Mouse (Mus musculus) heart, embryonic 16.5 days (tissue): ENCODE results near the gene Tmem181a. TPM values are rescaled to one million over a fixed set of nuclear protein-coding genes. Genes with fewer than 3 reads are reported as not detected.
"Not testable (repeated sequence)": the region's sequence is repeated elsewhere in the genome, so short reads cannot be mapped to it uniquely, and the experiment has no call there.

Experiments
- ATAC-seq: fragments of 200-750 bp; cut with Nextera tagmentation; replicated peaks from 2 replicates; pipeline ENCODE4 v1.8.0; 2017; ENCODE audit warnings: moderate number of reproducible peaks; ENCODE audit not compliant: insufficient read depth, low FRiP score; ENCODE audit errors: extremely low read depth
- H3K27ac ChIP-seq: fragments of 300-500 bp; sonication (generic); 2 replicates; pipeline ENCODE4 v1.5.1; 2014; ENCODE audit warnings: mild to moderate bottlenecking, low read length, control low read depth, moderate library complexity
- H3K27me3 ChIP-seq: fragments of 300-500 bp; sonication (generic); 2 replicates; pipeline ENCODE4 v1.6.1; 2014; ENCODE audit warnings: low read length, mixed read lengths; ENCODE audit not compliant: control insufficient read depth, insufficient read depth
- H3K36me3 ChIP-seq: fragments of 300-500 bp; sonication (generic); 2 replicates; pipeline ENCODE4 v1.6.1; 2014; ENCODE audit not compliant: control insufficient read depth, insufficient read depth
- H3K4me1 ChIP-seq: fragments of 300-500 bp; sonication (generic); 2 replicates; pipeline ENCODE4 v1.6.1; 2014; ENCODE audit warnings: low read length, mixed read lengths; ENCODE audit not compliant: control insufficient read depth, insufficient read depth
- H3K4me2 ChIP-seq: fragments of 300-500 bp; sonication (generic); 2 replicates; pipeline ENCODE4 v1.6.1; 2014; ENCODE audit warnings: low read depth, mild to moderate bottlenecking, control low read depth, low read length
- H3K4me3 ChIP-seq: fragments of 300-500 bp; sonication (generic); 2 replicates; pipeline ENCODE4 v1.5.1; 2014; ENCODE audit warnings: mild to moderate bottlenecking, control low read depth, low read length
- H3K9ac ChIP-seq: fragments of 300-500 bp; sonication (generic); 2 replicates; pipeline ENCODE4 v1.6.1; 2014; ENCODE audit warnings: low read length, control low read depth
- H3K9me3 ChIP-seq: fragments of 300-500 bp; sonication (generic); replicated peaks from 2 replicates; pipeline ENCODE4 v1.6.1; 2016; ENCODE audit warnings: low read length; ENCODE audit not compliant: control insufficient read depth
- WGBS: fragments of 180-500 bp; shearing (Covaris S2); extraction: QIAGEN DNeasy Blood & Tissue Kit; methylation state at CpG from one replicate; pipeline ENCODE4 v1.1.7; 2014; 5-methylcytosine and 5-hydroxymethylcytosine counted together
- polyA plus RNA-seq: library from polyadenylated mRNA; unstranded; fragments of >200 nt; fragmentation: Nextera tagmentation; extraction: Ambion mirVana; gene quantifications from 2 replicates; pipeline ENCODE4 v1.2.1, GENCODE M21; 2015

Gene Tmem181a
- polyA plus RNA-seq, 1 experiment from 2014 or later, result 14.9 TPM

DNA sequence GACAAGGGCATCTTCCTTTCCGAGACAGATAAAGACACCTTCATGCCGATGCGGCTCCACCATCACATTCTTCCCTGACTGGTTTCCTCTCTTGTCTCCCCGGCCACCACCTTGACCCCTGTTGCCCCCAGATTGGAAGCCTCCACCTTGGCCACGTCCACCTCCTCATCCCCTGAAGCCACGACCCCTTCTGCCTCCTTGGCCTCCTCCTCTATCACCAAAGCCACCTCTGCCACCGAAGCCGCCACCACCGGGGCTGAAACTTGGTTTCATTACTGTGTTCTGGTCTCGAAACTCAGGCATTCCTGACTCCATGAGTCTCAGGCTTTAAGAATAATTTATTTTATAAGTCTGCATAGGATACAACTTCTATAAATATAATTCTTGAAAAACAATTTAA lies 98.6 kb downstream of the Tmem181a start:
- not testable (repeated sequence) for H3K9me3 ChIP-seq, H3K4me2 ChIP-seq, H3K36me3 ChIP-seq, H3K27me3 ChIP-seq, ATAC-seq, H3K9ac ChIP-seq, H3K4me1 ChIP-seq, H3K4me3 ChIP-seq, H3K27ac ChIP-seq
- 76% methylated on average over 10 of the region's 10 CpGs for WGBS

Other genes starting within 250 kb of the Tmem181a start
- 4.7 and 5.3 TPM in 2 replicates for gene Serac1, start 177.1 kb upstream of the Tmem181a start, polyA plus RNA-seq
- gene Gtf2h5, start 177.1 kb upstream of the Tmem181a start, polyA plus RNA-seq, result 128 and 134 TPM in 2 replicates
- gene Tulp4, start 150.4 kb upstream of the Tmem181a start, polyA plus RNA-seq, result 63.1 and 70.2 TPM in 2 replicates
- gene Dynlt1a, start 60.6 kb downstream of the Tmem181a start, polyA plus RNA-seq, result 11.5 and 13.0 TPM in 2 replicates
- 391 and 399 TPM in 2 replicates for gene Dynlt1b, start 173.3 kb downstream of the Tmem181a start, polyA plus RNA-seq